Mouse (Mus musculus) CH12.LX (cell line): Measurements from ENCODE around the gene Samd14. TPM values are rescaled to one million over a fixed set of nuclear protein-coding genes. Genes with fewer than 3 reads are reported as not detected.

Experiments used
- DNase-seq: peaks from one replicate; pipeline ENCODE4 v3.0.0-alpha.2; 2013; ENCODE audit errors: extremely low read depth
- H3K27ac ChIP-seq: 2 replicates; pipeline ENCODE4 v1.5.1; 2012; ENCODE audit warnings: low read depth, mild to moderate bottlenecking, control low read depth, moderate library complexity; ENCODE audit not compliant: insufficient read depth
- H3K27me3 ChIP-seq: replicated peaks from 2 replicates; pipeline ENCODE3; 2012; ENCODE audit warnings: inconsistent platforms
- H3K36me3 ChIP-seq, 2 experiments: replicated peaks in 1 of 2; 2 replicates each; pipeline versions ENCODE3 to v1.6.1; 2012; ENCODE audit warnings: inconsistent platforms in 1 of 2, low read length in 1 of 2, mild to moderate bottlenecking in 1 of 2, mixed read lengths in 1 of 2, moderate library complexity in 1 of 2; ENCODE audit not compliant: control insufficient read depth in 1 of 2, insufficient read depth in 1 of 2
- H3K4me1 ChIP-seq, 2 experiments: 2 replicates each; pipeline ENCODE4 v1.6.1; 2012; ENCODE audit warnings: inconsistent platforms in 1 of 2, moderate library complexity in 1 of 2; ENCODE audit not compliant: insufficient read depth in 2 of 2, control insufficient read depth in 1 of 2
- H3K4me2 ChIP-seq: 2 replicates; pipeline ENCODE4 v1.6.1; 2012; ENCODE audit warnings: low read depth, mild to moderate bottlenecking, control low read depth; ENCODE audit not compliant: poor library complexity, insufficient read depth, severe bottlenecking
- H3K4me3 ChIP-seq, 3 experiments: fragments of 150-350 bp in 1 of 3; sonication (generic) in 1 of 3; replicated peaks in 1 of 3; 2 replicates each; pipeline versions ENCODE3 to v1.5.1; 2011 to 2012; ENCODE audit warnings: low read depth in 2 of 3, low read length in 2 of 3, mild to moderate bottlenecking in 2 of 3, moderate library complexity in 2 of 3, control low read depth in 1 of 3, improper control_type of control experiment in 1 of 3, inconsistent platforms in 1 of 3, mixed read lengths in 1 of 3; ENCODE audit not compliant: poor library complexity in 1 of 3
- H3K79me2 ChIP-seq: replicated peaks from 2 replicates; pipeline ENCODE4 v1.6.1; 2012; ENCODE audit warnings: mild to moderate bottlenecking, moderate library complexity; ENCODE audit not compliant: control insufficient read depth, poor library complexity, insufficient read depth, severe bottlenecking; ENCODE audit errors: extremely low read depth
- H3K9ac ChIP-seq: 2 replicates; pipeline ENCODE4 v1.6.1; 2012; ENCODE audit warnings: low read depth, mild to moderate bottlenecking, control low read depth, moderate library complexity; ENCODE audit not compliant: insufficient read depth
- H3K9me3 ChIP-seq: replicated peaks from 2 replicates; pipeline ENCODE3; 2012; ENCODE audit warnings: low read length, inconsistent platforms, mixed read lengths
- BHLHE40 ChIP-seq: IDR thresholded peaks from 2 replicates; pipeline ENCODE4 v1.6.1; 2011; ENCODE audit warnings: mild to moderate bottlenecking, low read depth, low read length, improper control_type of control experiment
- CHD1 ChIP-seq: IDR thresholded peaks from 2 replicates; pipeline ENCODE4 v1.6.1; 2012; ENCODE audit warnings: low read depth, low read length, improper control_type of control experiment, inconsistent platforms
- CTCF ChIP-seq, 2 experiments: IDR thresholded peaks in 1 of 2; conservative IDR thresholded peaks in 1 of 2; 2 replicates each; pipeline ENCODE4 v1.5.1; 2011 to 2012; ENCODE audit warnings: low read depth in 2 of 2, low read length in 2 of 2, improper control_type of control experiment in 1 of 2, inconsistent platforms in 1 of 2, mild to moderate bottlenecking in 1 of 2, moderate library complexity in 1 of 2
- E2F4 ChIP-seq: IDR thresholded peaks from 2 replicates; pipeline ENCODE4 v1.6.1; 2011; ENCODE audit warnings: low read depth, low read length, improper control_type of control experiment; ENCODE audit not compliant: insufficient replicate concordance
- ELF1 ChIP-seq: IDR thresholded peaks from 2 replicates; pipeline ENCODE4 v1.6.1; 2014; ENCODE audit warnings: low read depth, mild to moderate bottlenecking, inconsistent platforms, low read length, improper control_type of control experiment
- EP300 ChIP-seq: IDR thresholded peaks from 2 replicates; pipeline ENCODE4 v1.6.1; 2011; ENCODE audit warnings: low read length, improper control_type of control experiment
- ETS1 ChIP-seq: conservative IDR thresholded peaks from 2 replicates; pipeline ENCODE4 v1.6.1; 2012; ENCODE audit warnings: low read depth, mild to moderate bottlenecking, inconsistent platforms, low read length, improper control_type of control experiment, moderate library complexity
- GABPA ChIP-seq: IDR thresholded peaks from 2 replicates; pipeline ENCODE4 v1.6.1; 2012; ENCODE audit warnings: low read depth, low read length, improper control_type of control experiment, inconsistent platforms; ENCODE audit not compliant: insufficient replicate concordance
- HCFC1 ChIP-seq: IDR thresholded peaks from 2 replicates; pipeline ENCODE4 v1.6.1; 2012; ENCODE audit warnings: low read depth, mild to moderate bottlenecking, inconsistent platforms, low read length, improper control_type of control experiment
- JUN ChIP-seq: IDR thresholded peaks from 2 replicates; pipeline ENCODE4 v1.6.1; 2011; ENCODE audit warnings: low read depth, mild to moderate bottlenecking, low read length, improper control_type of control experiment, moderate library complexity; ENCODE audit not compliant: insufficient read depth
- JUND ChIP-seq: conservative IDR thresholded peaks from 2 replicates; pipeline ENCODE4 v1.6.1; 2011; ENCODE audit warnings: low read depth, low read length, improper control_type of control experiment
- KAT2A ChIP-seq: IDR thresholded peaks from 2 replicates; pipeline ENCODE4 v1.6.1; 2012; ENCODE audit warnings: low read length, improper control_type of control experiment, inconsistent platforms; ENCODE audit not compliant: insufficient replicate concordance
- MAFK ChIP-seq: IDR thresholded peaks from 2 replicates; pipeline ENCODE4 v1.6.1; 2011; ENCODE audit warnings: low read length, improper control_type of control experiment; ENCODE audit not compliant: insufficient replicate concordance
- MAX ChIP-seq: IDR thresholded peaks from 2 replicates; pipeline ENCODE4 v1.6.1; 2011; ENCODE audit warnings: low read length, improper control_type of control experiment
- MEF2A ChIP-seq: IDR thresholded peaks from 2 replicates; pipeline ENCODE4 v1.6.1; 2014; ENCODE audit warnings: low read depth, mild to moderate bottlenecking, inconsistent platforms, low read length, improper control_type of control experiment, borderline replicate concordance
- MXI1 ChIP-seq: IDR thresholded peaks from 2 replicates; pipeline ENCODE4 v1.6.1; 2011; ENCODE audit warnings: mild to moderate bottlenecking, low read depth, low read length, improper control_type of control experiment
- MYC ChIP-seq: IDR thresholded peaks from 2 replicates; pipeline ENCODE4 v1.6.1; 2011; ENCODE audit warnings: low read depth, mild to moderate bottlenecking, improper control_type of control experiment, low read length
- NELFE ChIP-seq: IDR thresholded peaks from 2 replicates; pipeline ENCODE4 v1.6.1; 2011; ENCODE audit warnings: low read depth, low read length, improper control_type of control experiment
- NRF1 ChIP-seq: IDR thresholded peaks from 2 replicates; pipeline ENCODE4 v1.6.1; 2014; ENCODE audit warnings: low read depth, mild to moderate bottlenecking, inconsistent platforms, low read length, improper control_type of control experiment, moderate library complexity
- PAX5 ChIP-seq: IDR thresholded peaks from 2 replicates; pipeline ENCODE4 v1.6.1; 2012; ENCODE audit warnings: low read length, inconsistent platforms, mixed read lengths
- RAD21 ChIP-seq: IDR thresholded peaks from 2 replicates; pipeline ENCODE4 v1.6.1; 2011; ENCODE audit warnings: low read depth, mild to moderate bottlenecking, low read length, improper control_type of control experiment, moderate library complexity
- RCOR1 ChIP-seq: conservative IDR thresholded peaks from 2 replicates; pipeline ENCODE4 v1.6.1; 2012; ENCODE audit warnings: low read depth, mild to moderate bottlenecking, inconsistent platforms, low read length, improper control_type of control experiment
- SIN3A ChIP-seq: IDR thresholded peaks from 2 replicates; pipeline ENCODE4 v1.6.1; 2012; ENCODE audit warnings: low read length, improper control_type of control experiment, inconsistent platforms
- SMC3 ChIP-seq: IDR thresholded peaks from 2 replicates; pipeline ENCODE4 v1.6.1; 2011; ENCODE audit warnings: low read depth, low read length, improper control_type of control experiment
- TBP ChIP-seq: conservative IDR thresholded peaks from 2 replicates; pipeline ENCODE4 v1.6.1; 2011; ENCODE audit warnings: low read depth, low read length, improper control_type of control experiment
- TCF12 ChIP-seq: IDR thresholded peaks from 2 replicates; pipeline ENCODE4 v1.6.1; 2014; ENCODE audit warnings: low read depth, mild to moderate bottlenecking, inconsistent platforms, low read length, improper control_type of control experiment
- UBTF ChIP-seq: IDR thresholded peaks from 2 replicates; pipeline ENCODE4 v1.6.1; 2012; ENCODE audit warnings: low read depth, mild to moderate bottlenecking, inconsistent platforms, low read length, improper control_type of control experiment, moderate library complexity
- USF1 ChIP-seq: IDR thresholded peaks from 2 replicates; pipeline ENCODE4 v1.6.1; 2014; ENCODE audit warnings: low read depth, mild to moderate bottlenecking, inconsistent platforms, low read length, improper control_type of control experiment
- ZC3H11A ChIP-seq: IDR thresholded peaks from 2 replicates; pipeline ENCODE4 v1.6.1; 2012; ENCODE audit warnings: low read depth, mild to moderate bottlenecking, inconsistent platforms, low read length, improper control_type of control experiment
- dilution Hi-C: fragments of 300-500 bp; cut with MboI; formaldehyde crosslinking; loops from 2 replicates; pipeline ENCODE4 v1.14.3; 2020; ENCODE audit warnings: low sequenced_read_pairs; ENCODE audit not compliant: extremely low pct_unique_long_range_greater_than_20kb, extremely low pct_ligation_motif_present
- in situ Hi-C: fragments of 300-500 bp; cut with MboI; formaldehyde crosslinking; loops from 3 replicates; pipeline ENCODE4 v1.14.3; 2019; ENCODE audit warnings: low sequenced_read_pairs, low pct_ligation_motif_present, low pct_unique_long_range_greater_than_20kb, mixed read lengths
- polyA plus RNA-seq: library from polyadenylated mRNA; unstranded; fragments of >175 nt; gene quantifications from 2 replicates; pipeline ENCODE4 v1.2.1, GENCODE M21; 2012; ENCODE audit warnings: low read depth; ENCODE audit not compliant: insufficient read length
- total RNA-seq, 2 experiments: library from RNA; depleted of rRNA; stranded (reverse); fragments of 300-350 nt in 1 of 2; fragments of >200 nt in 1 of 2; gene quantifications; 2 replicates each; pipeline ENCODE4 v1.2.3; 2012 to 2014

Gene Samd14
- total and polyA plus RNA-seq, 3 experiments = 0.17 TPM; not detected in 2

DNA sequence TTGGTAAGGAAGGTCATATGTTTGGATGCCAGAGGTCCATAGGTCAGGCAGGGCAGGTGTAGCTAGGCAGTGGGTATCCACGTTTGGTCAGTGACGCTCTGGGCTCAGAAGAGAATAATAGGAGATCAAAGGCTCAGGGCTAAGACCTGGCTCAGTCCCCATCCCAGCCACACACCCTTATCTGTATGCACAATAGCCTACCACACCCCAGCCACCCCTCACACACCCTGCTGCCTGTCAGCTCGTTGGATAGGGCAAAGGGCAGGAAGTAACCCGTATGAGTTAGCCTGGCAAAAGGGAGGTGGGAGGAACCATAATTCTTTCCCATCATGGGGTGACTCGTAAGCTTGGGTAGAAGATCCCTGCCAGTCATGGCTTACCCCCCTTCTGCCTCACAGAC is 12.1 kb upstream of the Samd14 start:
- dilution Hi-C loops = no loop called here
- Histone ChIP-seq H3K4me2 (no peak overlapping the region), H3K27me3 (no peaks in the 10 kb centered on the region), H3K4me3 (no peak overlapping the region)
- DNase-seq = no peak
- TF ChIP-seq MXI1 = no peak
- TF ChIP-seq JUN = no peak
- TF ChIP-seq MAFK = no peak
- TF ChIP-seq ETS1 = no peak
- no peak for TF ChIP-seq TCF12
- TF ChIP-seq JUND = no peak
- no peak for TF ChIP-seq ELF1
- no peak for TF ChIP-seq E2F4
- TF ChIP-seq NRF1 = no peak
- no peak for TF ChIP-seq MEF2A
- TF ChIP-seq UBTF = no peak
- no peak for TF ChIP-seq BHLHE40
- TF ChIP-seq ZC3H11A = no peak
- TF ChIP-seq TBP = no peak
- no peak for TF ChIP-seq RAD21
- no peak for TF ChIP-seq MYC
- TF ChIP-seq SIN3A = no peak
- no peak for TF ChIP-seq SMC3
- TF ChIP-seq, all 38 proteins: peak for 0
- H3K9ac ChIP-seq = no peak overlapping the region
- peaks cover 36 to 75% of the 10 kb centered on the region in 2 experiments for H3K36me3 ChIP-seq
- 0 out of 2 replicates have a peak, but pooled peaks cover 3% of the 10 kb centered on the region for H3K79me2 ChIP-seq
- in situ Hi-C loops = no loop called here
- no peaks in the 10 kb centered on the region for H3K9me3 ChIP-seq
- no peak overlapping the region for H3K27ac ChIP-seq
- H3K4me1 ChIP-seq = peaks cover 22 to 50% of the 10 kb centered on the region in 2 experiments

GRCm38 (mm10) chr11:94998041-94998531 is 11.6 kb upstream of the Samd14 start:
- Histone ChIP-seq H3K4me2 (no peak overlapping the region), H3K27me3 (no peaks in the 10 kb centered on the region), H3K4me3 (no peak overlapping the region), H3K9ac (no peak overlapping the region), H3K79me2 (0 out of 2 replicates have a peak, but pooled peaks cover 3% of the 10 kb centered on the region), H3K36me3 (peaks cover 41 to 80% of the 10 kb centered on the region in 2 experiments), H3K4me1 (peaks cover 17 to 45% of the 10 kb centered on the region in 2 experiments), H3K9me3 (no peaks in the 10 kb centered on the region), H3K27ac (no peak overlapping the region)
- no peak for TF ChIP-seq SIN3A
- no peak for TF ChIP-seq ELF1
- no peak for TF ChIP-seq EP300
- TF ChIP-seq PAX5 = no peak
- TF ChIP-seq BHLHE40 = no peak
- no peak for TF ChIP-seq MXI1
- no peak for TF ChIP-seq KAT2A
- no peak for TF ChIP-seq ETS1
- TF ChIP-seq JUND = no peak
- no peak for TF ChIP-seq USF1
- no peak for TF ChIP-seq NRF1
- no peak for TF ChIP-seq CHD1
- no peak for TF ChIP-seq RCOR1
- TF ChIP-seq HCFC1 = no peak
- TF ChIP-seq CTCF (conservative IDR thresholded peaks at IDR 0.05 in 1 of 2, IDR thresholded peaks at IDR 0.05 in 1 of 2; ENCODE audit: low read depth in 2 of 2, low read length in 2 of 2) = no peak
- TF ChIP-seq TCF12 = no peak
- no peak for TF ChIP-seq MEF2A
- TF ChIP-seq GABPA = no peak
- TF ChIP-seq NELFE = no peak
- no peak for TF ChIP-seq MAX
- dilution Hi-C loops (no loop called here), in situ Hi-C loops (no loop called here)
- no peak for DNase-seq
